Mouse (Mus musculus): ENCODE measurements around the gene Tlr9.

DNA sequence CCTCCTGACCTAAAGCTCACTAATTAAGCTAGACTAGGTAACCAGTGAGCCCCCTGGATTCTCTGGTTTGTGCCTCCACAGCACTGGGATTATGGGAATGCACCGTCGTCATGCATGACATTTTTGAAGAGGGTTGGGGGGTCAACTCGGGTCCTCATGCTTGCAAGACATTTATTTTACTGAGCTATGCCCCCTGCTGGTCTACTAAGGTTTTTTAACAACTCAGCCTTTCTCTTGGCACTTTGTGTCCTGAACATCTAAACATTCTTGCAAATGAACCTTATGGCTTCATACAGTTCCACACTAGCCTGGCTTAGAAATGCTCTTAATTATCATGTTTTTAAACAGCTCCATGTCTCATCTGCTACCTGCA lies 8.3 kb downstream of the Tlr9 start:
- TF ChIP-seq GATA1 (IDR thresholded peaks at IDR 0.05; ENCODE audit: borderline replicate concordance, low read length) (no peak), FLI1 (IDR thresholded peaks at IDR 0.05; ENCODE audit: low read length) (no peak)

Data from megakaryocyte, embryonic 14.5 days (primary cell).